Mouse (Mus musculus) heart, adult 2 months (tissue): ENCODE results near the gene Dscam.

Source experiments
- CTCF ChIP-seq: fragments of 200-600 bp; IDR thresholded peaks from 2 replicates; pipeline ENCODE4 v1.8.1; 2022; ENCODE audit warnings: antibody characterized with exemption, mild to moderate bottlenecking, moderate library complexity
- EP300 ChIP-seq: fragments of 200-500 bp; IDR thresholded peaks from 2 replicates; pipeline ENCODE4 v1.6.1; 2011; ENCODE audit warnings: low read depth, low read length, control low read depth; ENCODE audit not compliant: insufficient read depth

- TF ChIP-seq CTCF = no peak
- TF ChIP-seq EP300 = no peak
Observed at GRCm38 (mm10) chr16:96552680-96553079, 617.9 kb downstream of the Dscam start.
